Mouse (Mus musculus): ENCODE results near the gene Gnb5.

The Gnb5 gene

DNA sequence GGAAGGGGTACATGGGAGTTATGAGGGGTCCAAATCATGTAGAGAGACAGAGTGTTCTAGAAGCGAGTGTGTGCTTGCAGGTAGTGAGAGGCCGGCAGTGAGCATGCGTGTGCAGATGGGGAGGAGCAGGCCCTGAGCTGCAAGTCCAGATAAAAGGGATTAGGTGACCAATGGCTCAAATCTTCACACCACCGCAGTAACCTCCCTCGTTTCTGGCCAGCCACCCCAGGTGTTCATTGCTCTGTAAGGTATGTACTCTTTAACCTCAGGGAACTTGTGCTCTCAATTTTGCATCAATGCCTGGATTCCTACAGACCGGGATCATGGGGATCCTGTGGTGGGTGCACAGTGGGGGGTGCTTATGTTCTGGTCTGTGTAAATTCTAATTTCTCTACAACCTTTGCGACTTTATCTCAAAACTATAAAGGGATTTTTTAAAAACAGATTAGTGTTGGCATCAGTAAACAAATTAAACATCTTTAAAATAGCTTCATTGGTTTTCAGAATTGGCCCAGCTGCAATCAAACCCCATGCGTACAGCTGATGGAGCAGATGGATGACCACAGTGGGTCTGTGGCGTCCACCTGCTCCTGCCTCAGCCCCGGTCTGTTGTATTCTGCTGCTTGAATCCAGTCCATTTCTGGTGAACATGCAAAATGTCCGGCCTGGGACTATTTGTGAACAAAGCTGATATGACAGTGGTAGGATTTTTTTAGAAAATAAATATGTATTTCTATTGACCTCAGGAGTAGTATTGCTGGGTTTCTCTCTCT, at the start of gene Gnb5:
TSS of gene Gnb5 (plus strand) at position 163 of the 773 bp plus-strand sequence.
- no peak for DNase-seq (ENCODE audit: low spot score in 2 of 2)

- no peak for DNase-seq (ENCODE audit: low spot score in 2 of 2)
Measured at GRCm38 (mm10) chr9:75258792-75259191, 47.3 kb upstream of the Gnb5 start.

DNA sequence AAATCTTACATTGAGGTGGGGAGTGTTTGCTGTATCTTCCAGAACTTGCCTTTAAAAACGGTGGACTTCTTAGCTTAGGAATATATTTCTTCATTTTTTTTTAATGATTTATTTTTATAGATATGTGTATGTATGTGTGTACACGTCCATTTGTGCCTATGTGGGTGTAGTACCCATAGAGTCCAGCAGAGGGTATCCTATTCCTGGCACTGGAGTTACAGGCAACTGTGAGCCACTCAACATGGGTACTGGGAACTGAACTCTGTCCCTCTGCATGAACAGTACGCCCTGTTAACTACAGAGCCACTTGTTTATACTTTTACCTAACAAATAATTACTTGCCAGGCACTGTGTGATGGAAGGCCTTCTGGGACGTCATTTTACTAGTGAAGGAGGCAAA, 46.4 kb upstream of the Gnb5 start:
- DNase-seq (ENCODE audit: low spot score in 2 of 2): no peak

DNA sequence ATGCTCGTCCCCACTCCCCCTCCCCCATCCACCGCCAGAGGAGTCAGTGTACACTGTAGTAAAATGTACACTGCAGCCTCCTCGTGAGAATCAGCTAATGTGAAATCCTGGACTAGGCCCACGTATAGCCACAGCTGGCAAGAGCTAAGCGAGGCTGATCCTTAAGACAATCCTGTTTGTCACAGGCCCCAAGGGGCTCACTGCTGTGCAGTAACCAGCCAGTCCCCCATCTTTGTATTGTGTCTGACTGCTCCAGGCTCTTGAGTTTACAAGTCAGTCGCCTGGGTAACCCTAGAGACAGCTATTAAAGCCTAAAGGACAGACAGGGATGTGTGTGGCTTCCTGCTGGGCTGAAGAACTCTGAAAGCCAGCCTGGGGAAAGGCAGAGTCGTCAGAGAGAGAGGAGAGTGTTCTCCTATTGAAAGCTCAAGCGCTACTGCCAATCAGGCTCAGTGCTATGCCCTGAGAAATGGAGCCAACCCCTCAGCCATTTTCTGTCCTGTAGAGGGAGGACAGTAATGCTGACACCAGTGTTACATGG, 44.7 kb upstream of the Gnb5 start:
- DNase-seq (ENCODE audit: low spot score in 2 of 2): no peak

- DNase-seq (ENCODE audit: low spot score in 2 of 2): peak in 1 of 2 experiments; percentile 34
Measured at GRCm38 (mm10) chr9:75262235-75262826, 43.8 kb upstream of the Gnb5 start.

GRCm38 (mm10) chr9:75264008-75264718, 41.9 kb upstream of the Gnb5 start:
- DNase-seq (ENCODE audit: low spot score in 2 of 2): no peak

DNA sequence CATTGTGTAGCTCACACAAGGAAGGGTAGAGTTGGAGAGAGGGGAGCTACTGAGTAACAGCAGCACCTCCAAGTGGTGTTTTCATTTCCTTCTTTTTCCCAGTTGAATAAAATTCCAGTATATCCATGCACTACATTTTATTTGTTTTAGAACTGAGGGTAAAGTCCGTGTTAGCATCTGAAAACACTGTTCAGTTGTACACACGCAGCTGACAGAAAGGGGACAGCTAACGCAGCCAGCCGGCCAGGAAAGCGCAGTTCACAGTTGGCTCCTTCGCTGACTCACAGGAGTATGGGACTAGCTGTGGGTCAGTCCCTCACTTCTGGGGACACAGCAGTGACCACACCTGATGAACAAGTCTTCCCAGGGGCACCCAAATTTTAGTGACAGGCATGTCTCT, 38.9 kb upstream of the Gnb5 start:
- no peak for DNase-seq (ENCODE audit: low spot score in 2 of 2)

DNA sequence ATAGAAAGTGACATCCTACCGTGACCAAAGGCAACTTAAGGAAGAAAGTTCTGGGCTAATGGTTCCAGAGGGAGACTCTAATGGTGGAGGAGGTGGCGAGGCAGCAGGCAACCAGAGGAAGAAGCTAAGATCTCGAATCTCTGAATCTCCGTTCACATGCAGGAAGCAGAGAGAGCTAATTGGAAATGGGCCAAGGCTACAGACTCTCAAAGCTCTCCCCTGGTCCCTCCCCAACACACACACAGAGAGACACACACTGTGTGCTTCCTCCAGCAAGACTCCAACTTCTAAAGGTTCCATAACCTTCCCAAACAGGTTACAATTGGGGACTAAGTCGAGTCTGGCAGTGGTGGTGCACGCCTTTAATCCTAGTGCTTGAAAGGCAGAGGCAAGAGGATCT, 35.7 kb upstream of the Gnb5 start:
- no peak for DNase-seq (ENCODE audit: low spot score in 2 of 2)

DNA sequence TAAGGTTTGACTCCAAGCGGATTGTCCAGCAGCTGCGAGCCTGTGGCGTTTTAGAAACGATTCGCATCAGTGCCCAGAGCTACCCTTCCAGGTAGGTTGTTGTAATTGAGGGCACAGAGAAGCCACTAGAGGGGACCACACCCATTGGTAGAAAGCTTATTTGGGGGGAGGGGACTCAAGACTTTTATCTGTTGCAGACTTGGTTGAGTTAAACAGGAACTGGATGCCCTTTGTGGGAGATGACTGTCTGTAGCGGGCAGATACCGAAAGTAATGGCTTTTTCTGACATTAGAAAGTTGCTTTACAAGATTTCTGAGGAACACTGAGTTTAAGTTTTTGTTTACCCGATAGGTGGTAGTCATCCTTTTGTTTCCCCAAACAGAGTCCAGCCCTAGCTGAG, 34.5 kb upstream of the Gnb5 start:
- no peak for DNase-seq (ENCODE audit: low spot score in 2 of 2)

GRCm38 (mm10) chr9:75273646-75274045, 32.4 kb upstream of the Gnb5 start:
- no peak for DNase-seq (ENCODE audit: low spot score in 2 of 2)

DNA sequence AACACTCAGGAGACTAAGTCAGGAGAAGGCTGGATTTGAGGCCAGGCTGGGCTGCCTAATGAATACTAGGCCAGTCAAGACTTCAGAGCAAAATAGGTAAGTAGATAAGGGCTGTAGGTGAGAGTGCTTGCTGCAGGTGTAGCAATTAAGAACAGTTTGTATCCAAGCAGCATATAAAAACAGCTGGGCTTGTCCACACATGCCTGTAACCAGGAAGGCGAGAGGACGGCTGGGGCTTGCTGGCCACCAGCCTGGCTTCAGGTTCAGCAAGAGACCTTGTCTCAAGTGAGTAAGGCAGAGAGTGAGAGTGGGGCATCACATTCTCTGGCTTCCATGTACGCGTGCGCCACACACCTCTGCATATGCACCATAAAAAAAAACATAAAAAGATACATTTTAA, 31.6 kb upstream of the Gnb5 start:
- DNase-seq (ENCODE audit: low spot score in 2 of 2): no peak

GRCm38 (mm10) chr9:75275051-75275450, 31.0 kb upstream of the Gnb5 start:
- no peak for DNase-seq (ENCODE audit: low spot score in 2 of 2)

- DNase-seq (ENCODE audit: low spot score in 2 of 2): peak in 1 of 2 experiments; percentile 39
Measured at GRCm38 (mm10) chr9:75280814-75281213, 25.3 kb upstream of the Gnb5 start.

DNA sequence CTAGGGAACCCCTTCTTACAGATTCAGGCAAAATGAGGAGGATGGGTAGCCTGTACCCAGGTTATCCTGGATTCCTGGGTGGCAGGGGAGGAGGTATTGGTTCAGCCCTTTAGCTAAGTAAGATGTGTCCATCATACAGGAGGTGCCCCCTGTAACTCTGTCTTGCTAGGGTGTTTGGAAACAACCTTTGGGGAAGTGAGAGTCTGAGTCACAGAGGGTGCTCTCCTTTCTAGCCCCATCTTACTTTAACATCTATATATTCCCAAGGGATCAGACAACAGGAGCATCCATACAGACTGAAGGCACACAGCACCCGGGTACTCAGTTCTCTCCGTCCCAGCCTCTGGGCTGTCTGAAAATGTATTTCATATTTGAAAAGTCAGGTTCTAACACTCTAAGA, 23.9 kb upstream of the Gnb5 start:
- no peak for DNase-seq (ENCODE audit: low spot score in 2 of 2)

GRCm38 (mm10) chr9:75282830-75283229, 23.3 kb upstream of the Gnb5 start:
- peak; percentile 48 to 49 for DNase-seq (ENCODE audit: low spot score in 2 of 2)

DNA sequence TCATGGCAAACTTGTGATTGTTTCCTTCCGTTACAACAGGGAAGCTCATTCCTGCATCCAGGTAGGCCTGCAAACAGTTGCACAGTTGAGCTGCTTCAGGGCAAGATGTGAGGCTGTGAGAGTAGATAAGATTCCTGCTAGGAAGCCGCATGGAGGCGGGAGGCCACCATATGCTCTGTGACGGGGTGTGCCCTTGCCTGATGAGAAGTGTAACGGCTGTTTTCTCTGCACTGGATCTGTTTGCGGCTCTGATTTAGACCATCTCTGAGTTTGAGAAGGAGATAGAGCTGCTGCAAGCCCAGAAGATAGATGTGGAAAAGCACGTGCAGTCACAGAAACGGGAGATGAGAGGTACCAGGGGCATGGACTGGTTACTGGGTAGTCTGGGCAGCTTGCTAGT, 22.5 kb upstream of the Gnb5 start:
- no peak for DNase-seq (ENCODE audit: low spot score in 2 of 2)

DNA sequence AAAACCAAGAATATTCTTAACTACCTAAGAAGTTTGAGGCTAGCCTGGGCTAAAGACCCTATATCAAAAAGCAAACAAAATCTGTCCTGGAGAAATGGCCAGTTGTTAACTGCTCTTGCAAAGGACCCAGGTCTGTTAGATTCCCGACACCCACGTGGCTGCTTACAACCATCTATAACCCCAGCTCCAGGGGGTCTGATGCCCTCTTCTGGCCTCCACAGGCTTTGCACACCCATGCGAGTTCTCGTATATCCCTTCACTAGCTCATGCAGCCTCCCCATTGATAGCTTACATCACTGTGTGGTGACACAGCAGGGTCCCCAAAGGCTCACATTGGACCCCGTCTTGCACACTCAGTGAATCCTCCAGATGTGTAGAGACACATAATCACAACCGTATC, 20.7 kb upstream of the Gnb5 start:
- DNase-seq (ENCODE audit: low spot score in 2 of 2): no peak

GRCm38 (mm10) chr9:75287636-75288035, 18.5 kb upstream of the Gnb5 start:
- no peak for DNase-seq (ENCODE audit: low spot score in 2 of 2)

- no peak for DNase-seq (ENCODE audit: low spot score in 2 of 2)
Measured at GRCm38 (mm10) chr9:75289545-75289944, 16.5 kb upstream of the Gnb5 start.

DNA sequence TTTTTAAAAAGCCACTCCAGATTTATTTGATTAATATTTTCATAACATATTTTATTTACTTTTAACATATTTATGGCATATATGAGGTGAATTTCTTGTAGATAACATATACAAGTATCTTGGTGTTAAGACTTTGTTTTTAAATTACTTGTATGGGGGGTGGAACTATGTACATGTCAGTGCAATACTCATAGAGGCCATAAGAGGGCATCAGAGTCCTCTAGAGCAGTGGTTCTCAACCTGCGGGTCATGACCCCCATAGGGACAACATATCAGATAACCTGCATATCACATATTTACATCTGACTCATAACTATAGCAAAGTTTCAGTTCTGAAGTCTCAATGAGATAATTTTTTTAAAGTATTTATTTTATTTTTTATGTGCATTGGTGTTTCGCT, 6.7 kb upstream of the Gnb5 start:
- DNase-seq (ENCODE audit: low spot score in 2 of 2): no peak

DNA sequence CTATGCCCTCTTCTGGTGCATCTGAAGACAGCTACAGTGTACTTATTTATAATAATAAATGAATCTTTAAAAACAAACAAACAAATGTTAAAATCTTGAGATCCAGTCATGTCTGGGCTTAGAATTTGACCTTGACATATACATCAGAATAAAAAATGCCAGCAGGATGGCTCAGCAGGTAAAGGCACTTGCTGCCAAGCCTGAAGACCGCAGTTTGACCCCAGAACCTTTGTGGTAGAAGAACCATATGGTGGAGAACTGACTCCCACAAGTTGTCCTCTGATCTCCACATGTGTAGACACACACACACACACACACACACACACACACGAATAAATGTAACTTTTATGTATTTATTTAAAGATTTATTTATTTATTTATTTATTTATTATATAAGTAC, 3.1 kb upstream of the Gnb5 start:
- no peak for DNase-seq (ENCODE audit: low spot score in 2 of 2)

DNA sequence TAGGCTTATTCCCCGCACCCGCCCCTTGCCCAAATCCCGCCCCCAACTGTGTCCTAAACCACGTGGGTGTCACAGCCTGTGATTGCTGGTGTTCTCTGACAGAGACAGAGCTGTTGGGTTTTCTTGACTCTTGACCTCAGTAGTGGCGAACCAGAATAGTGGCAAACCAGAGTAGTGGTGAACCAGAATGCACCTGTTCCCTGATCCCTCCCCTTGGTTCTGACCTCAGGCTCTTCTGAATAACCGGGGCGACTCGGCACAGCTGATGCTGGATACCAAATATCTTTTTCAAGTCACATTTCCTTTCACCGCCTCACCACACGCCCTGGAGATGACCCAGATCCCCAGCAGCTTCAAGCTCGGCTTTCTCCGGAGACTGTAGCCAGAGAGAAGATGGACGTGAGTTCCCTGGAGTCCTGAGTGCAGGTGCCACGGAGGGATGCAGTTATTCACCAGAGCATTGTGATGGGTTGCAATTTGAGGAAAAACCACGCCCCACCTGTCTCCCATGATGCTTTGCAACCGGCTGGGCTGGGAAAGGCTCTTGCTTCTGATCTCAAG, 2.3 kb upstream of the Gnb5 start:
- DNase-seq (ENCODE audit: low spot score in 2 of 2): no peak

All from frontal cortex, postnatal 25 days (tissue).